Mouse (Mus musculus): ENCODE measurements around the gene Slc5a3. TPM values are rescaled to one million over a fixed set of nuclear protein-coding genes. Genes with fewer than 3 reads are reported as not detected.
"Not testable (repeated sequence)": the region's sequence is repeated elsewhere in the genome, so short reads cannot be mapped to it uniquely, and the experiment has no call there.

The Slc5a3 gene
- polyA plus RNA-seq, 1 experiment = 19.6 TPM

- no peak overlapping the region for H3K27ac ChIP-seq (ENCODE audit: insufficient read depth, low read length)
- no peak overlapping the region for H3K4me3 ChIP-seq (ENCODE audit: insufficient read depth, low read length)
- TF ChIP-seq CTCF (IDR thresholded peaks at IDR 0.05; ENCODE audit: borderline replicate concordance, insufficient read depth, low read length) (no peak), POLR2A (IDR thresholded peaks at IDR 0.05; ENCODE audit: low read depth, low read length) (no peak)
- no peaks in the 10 kb centered on the region for H3K4me1 ChIP-seq (ENCODE audit: control insufficient read depth, insufficient read depth, low read length)
These were observed 41.5 kb downstream of the Slc5a3 start for GRCm38 (mm10) chr16:92099598-92099997.

DNA sequence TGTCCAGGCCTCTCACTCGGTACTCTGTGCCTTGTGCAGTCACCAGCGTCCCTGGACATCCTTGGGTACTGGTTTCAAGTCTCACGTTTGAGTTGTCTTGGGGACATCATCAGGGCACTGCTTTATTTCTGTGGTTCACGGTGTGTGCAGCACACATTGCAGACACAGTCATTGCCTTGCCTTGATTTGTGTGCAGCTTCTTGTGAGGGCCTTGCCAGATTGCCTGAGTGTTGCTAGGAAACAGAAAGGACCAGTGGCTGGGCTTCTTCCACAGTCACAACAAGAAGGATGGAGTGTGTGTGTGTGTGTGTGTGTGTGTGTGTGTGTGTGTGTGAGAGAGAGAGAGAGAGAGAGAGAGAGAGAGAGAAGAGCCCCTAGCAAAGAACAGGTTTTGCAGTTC lies 42.0 kb downstream of the Slc5a3 start:
- H3K4me1 ChIP-seq (ENCODE audit: control insufficient read depth, insufficient read depth, low read length) = no peaks in the 10 kb centered on the region
- H3K4me3 ChIP-seq (ENCODE audit: insufficient read depth, low read length) = no peak overlapping the region
- H3K27ac ChIP-seq (ENCODE audit: insufficient read depth, low read length) = no peak overlapping the region
- TF ChIP-seq CTCF (IDR thresholded peaks at IDR 0.05; ENCODE audit: borderline replicate concordance, insufficient read depth, low read length) (no peak), POLR2A (IDR thresholded peaks at IDR 0.05; ENCODE audit: low read depth, low read length) (no peak)

DNA sequence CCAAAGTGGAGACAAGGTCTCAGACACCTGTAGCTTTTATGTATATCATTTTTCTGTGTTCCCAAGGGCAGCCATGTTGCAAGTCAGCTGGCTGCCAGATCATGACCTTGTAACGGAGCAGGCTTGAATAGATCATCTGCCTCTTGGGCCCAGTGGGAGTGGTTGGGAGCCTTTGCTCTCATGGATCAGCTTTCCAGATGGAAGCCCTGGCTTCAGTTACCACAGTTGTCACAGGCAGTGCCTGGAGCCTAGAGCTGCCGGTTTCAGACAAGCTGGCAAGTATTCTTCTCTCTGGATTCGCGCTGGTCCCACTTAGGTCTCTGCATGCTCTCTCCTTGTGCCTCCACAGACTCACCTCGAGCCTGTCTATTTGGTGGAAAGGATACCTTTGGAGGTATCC lies 44.0 kb downstream of the Slc5a3 start:
- H3K4me3 ChIP-seq (ENCODE audit: insufficient read depth, low read length) = no peak overlapping the region
- TF ChIP-seq CTCF (IDR thresholded peaks at IDR 0.05; ENCODE audit: borderline replicate concordance, insufficient read depth, low read length) (no peak), POLR2A (IDR thresholded peaks at IDR 0.05; ENCODE audit: low read depth, low read length) (no peak)
- H3K27ac ChIP-seq (ENCODE audit: insufficient read depth, low read length) = no peak overlapping the region
- no peaks in the 10 kb centered on the region for H3K4me1 ChIP-seq (ENCODE audit: control insufficient read depth, insufficient read depth, low read length)

DNA sequence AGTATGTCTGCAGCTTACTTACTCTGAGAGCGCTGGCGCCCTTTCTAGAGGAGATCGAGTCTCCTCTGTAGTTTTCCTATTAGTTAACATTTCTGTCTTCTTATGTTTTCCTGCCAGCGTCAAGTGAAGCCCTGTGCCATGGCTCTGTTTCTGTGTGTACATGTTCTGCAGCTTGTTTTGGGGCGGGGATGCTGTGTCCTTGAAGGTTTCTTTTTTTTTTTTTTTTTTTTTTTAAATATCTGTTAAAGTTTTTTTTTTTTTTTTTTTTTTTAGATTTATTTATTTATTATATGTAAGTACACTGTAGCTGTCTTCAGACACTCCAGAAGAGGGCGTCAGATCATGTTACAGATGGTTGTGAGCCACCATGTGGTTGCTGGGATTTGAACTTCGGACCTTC lies 44.8 kb downstream of the Slc5a3 start:
- H3K4me1 ChIP-seq (ENCODE audit: control insufficient read depth, insufficient read depth, low read length); H3K27ac ChIP-seq (ENCODE audit: insufficient read depth, low read length); H3K4me3 ChIP-seq (ENCODE audit: insufficient read depth, low read length): not testable (repeated sequence)

DNA sequence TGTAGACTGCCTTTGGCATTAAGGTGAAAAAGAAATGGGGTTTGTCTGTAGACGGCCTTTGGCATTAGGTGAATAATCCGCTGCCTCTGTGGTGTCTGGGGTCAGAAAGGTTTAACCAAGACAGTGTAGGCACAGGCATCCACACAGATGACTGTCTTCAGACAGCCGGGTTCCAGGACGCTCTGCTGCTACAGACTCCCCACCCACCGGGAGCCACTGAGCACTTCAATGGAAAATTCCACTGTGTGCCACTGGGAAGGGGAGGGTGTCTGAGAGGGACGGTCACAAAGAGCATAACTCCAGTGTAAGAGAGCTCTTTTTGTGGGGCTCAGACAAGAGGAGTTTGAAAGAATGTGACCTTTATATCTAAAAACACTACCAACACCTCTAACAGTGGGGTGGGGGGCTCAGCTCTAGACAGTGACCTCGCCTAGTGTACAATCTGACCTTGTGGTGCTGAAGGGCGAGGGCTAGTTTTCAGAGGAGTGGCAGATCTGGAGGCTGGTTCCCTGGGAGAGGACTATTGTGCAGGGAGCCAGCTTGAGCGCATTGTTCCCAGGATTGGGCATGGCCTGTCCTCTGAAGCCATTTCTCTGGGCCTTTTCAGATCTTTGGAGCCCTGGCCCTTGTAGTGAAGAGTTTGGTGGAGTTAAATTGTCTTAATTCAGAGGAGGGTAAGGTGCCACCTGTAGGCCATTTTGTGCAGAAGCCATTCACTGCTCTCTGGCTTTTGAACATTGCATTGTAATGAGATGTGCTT lies 45.6 kb downstream of the Slc5a3 start:
- no peak for TF ChIP-seq POLR2A (IDR thresholded peaks at IDR 0.05; ENCODE audit: low read depth, low read length)
- no peak for TF ChIP-seq CTCF (IDR thresholded peaks at IDR 0.05; ENCODE audit: borderline replicate concordance, insufficient read depth, low read length)
- H3K4me1 ChIP-seq (ENCODE audit: control insufficient read depth, insufficient read depth, low read length) = no peaks in the 10 kb centered on the region
- H3K4me3 ChIP-seq (ENCODE audit: insufficient read depth, low read length) = no peak overlapping the region

DNA sequence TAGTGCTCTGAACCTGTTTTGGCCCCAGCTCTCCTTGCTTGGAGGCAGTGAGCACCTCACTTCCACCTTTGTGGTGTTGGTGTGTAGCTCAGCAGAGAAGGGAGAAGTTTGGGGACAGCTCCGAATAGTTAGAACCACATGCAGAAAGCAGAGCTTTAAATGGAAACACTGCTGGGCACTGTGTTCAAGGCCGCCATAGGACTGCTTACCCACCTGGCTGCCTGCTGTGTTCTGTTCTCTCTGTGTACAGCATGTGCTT lies 46.1 kb downstream of the Slc5a3 start:
- H3K4me3 ChIP-seq (ENCODE audit: insufficient read depth, low read length) = no peak overlapping the region
- TF ChIP-seq CTCF (IDR thresholded peaks at IDR 0.05; ENCODE audit: borderline replicate concordance, insufficient read depth, low read length) = no peak
- no peak for TF ChIP-seq POLR2A (IDR thresholded peaks at IDR 0.05; ENCODE audit: low read depth, low read length)

More for the DNA sequence above, 45.6 kb downstream of the Slc5a3 start:
- no peak overlapping the region for H3K27ac ChIP-seq (ENCODE audit: insufficient read depth, low read length)

DNA sequence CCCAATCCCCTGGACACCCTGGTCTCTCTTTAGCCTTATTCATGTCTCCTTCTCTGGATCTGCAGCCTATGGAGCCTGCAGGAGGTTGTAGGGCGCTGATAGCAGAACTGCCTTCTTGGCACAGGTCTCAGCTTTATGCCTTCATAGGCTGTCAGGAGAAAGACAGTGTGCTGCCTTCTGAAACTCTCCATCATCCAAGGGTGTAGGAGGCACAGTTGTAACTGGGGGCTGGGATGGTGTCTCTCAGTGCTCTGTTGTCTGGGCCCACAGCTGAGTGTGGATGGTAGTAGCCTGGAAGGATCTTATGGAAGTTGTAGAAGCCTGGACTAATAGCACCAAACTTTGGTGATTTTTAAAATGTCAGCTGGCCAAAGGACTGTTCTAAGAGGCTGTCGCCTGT lies 46.8 kb downstream of the Slc5a3 start:
- TF ChIP-seq CTCF (IDR thresholded peaks at IDR 0.05; ENCODE audit: borderline replicate concordance, insufficient read depth, low read length) (no peak), POLR2A (IDR thresholded peaks at IDR 0.05; ENCODE audit: low read depth, low read length) (no peak)
- Histone ChIP-seq H3K4me1 (ENCODE audit: control insufficient read depth, insufficient read depth, low read length) (no peaks in the 10 kb centered on the region), H3K27ac (ENCODE audit: insufficient read depth, low read length) (no peak overlapping the region), H3K4me3 (ENCODE audit: insufficient read depth, low read length) (no peak overlapping the region)

More for the DNA sequence above, 46.1 kb downstream of the Slc5a3 start:
- Histone ChIP-seq H3K4me1 (ENCODE audit: control insufficient read depth, insufficient read depth, low read length) (no peaks in the 10 kb centered on the region), H3K27ac (ENCODE audit: insufficient read depth, low read length) (no peak overlapping the region)

DNA sequence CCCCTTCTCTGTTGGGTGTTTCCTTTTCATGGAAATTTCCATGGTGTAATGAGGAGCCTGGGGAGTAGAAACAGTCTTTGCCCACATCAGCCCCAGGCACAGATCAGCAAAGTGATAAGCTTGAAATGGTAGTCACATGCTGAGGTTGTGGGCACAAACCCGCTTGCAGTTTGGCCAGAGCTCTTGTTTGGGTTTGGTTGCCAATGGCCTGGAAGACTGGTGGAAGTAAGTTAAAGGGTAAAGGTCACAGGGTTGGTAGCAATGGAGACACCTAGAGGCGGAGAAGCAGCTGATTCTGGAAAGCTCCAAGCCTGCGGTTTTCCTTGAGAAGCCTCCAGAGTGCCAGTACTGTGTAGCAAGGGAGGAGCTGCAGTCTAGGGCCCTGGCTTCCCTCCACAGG lies 47.5 kb downstream of the Slc5a3 start:
- Histone ChIP-seq H3K4me1 (ENCODE audit: control insufficient read depth, insufficient read depth, low read length) (no peaks in the 10 kb centered on the region), H3K27ac (ENCODE audit: insufficient read depth, low read length) (no peak overlapping the region), H3K4me3 (ENCODE audit: insufficient read depth, low read length) (no peak overlapping the region)
- TF ChIP-seq CTCF (IDR thresholded peaks at IDR 0.05; ENCODE audit: borderline replicate concordance, insufficient read depth, low read length) (no peak), POLR2A (IDR thresholded peaks at IDR 0.05; ENCODE audit: low read depth, low read length) (no peak)

DNA sequence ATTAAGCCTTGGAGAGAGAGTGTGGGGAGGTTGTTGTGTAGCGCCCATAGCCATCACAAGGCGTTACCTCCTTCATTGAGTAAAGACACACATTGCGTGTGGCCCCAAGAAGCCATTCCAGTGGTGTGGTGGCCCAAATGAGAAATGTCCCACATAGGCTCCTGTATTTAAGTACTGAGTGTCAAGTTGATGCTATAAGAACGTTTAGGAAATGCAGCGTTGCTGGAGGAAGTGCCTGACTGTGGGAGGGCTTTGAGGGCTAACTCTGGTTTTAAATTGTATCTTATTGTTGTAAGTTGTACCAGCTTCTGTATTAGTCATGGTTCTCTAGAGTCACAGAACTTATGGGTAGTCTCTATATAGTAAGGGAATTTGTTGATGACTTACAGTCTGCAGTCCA lies 49.2 kb downstream of the Slc5a3 start:
- no peak overlapping the region for H3K27ac ChIP-seq (ENCODE audit: insufficient read depth, low read length)
- no peak overlapping the region for H3K4me3 ChIP-seq (ENCODE audit: insufficient read depth, low read length)
- H3K4me1 ChIP-seq (ENCODE audit: control insufficient read depth, insufficient read depth, low read length) = no peaks in the 10 kb centered on the region
- no peak for TF ChIP-seq POLR2A (IDR thresholded peaks at IDR 0.05; ENCODE audit: low read depth, low read length)
- TF ChIP-seq CTCF (IDR thresholded peaks at IDR 0.05; ENCODE audit: borderline replicate concordance, insufficient read depth, low read length) = no peak

GRCm38 (mm10) chr16:92114706-92115241 lies 56.7 kb downstream of the Slc5a3 start:
- H3K27ac ChIP-seq (ENCODE audit: insufficient read depth, low read length) = no peak overlapping the region

More at GRCm38 (mm10) chr16:92114706-92115241, 56.7 kb downstream of the Slc5a3 start:
- TF ChIP-seq POLR2A (IDR thresholded peaks at IDR 0.05; ENCODE audit: low read depth, low read length) = no peak
- TF ChIP-seq CTCF (IDR thresholded peaks at IDR 0.05; ENCODE audit: borderline replicate concordance, insufficient read depth, low read length) = no peak
- H3K4me3 ChIP-seq (ENCODE audit: insufficient read depth, low read length) = no peak overlapping the region
- H3K4me1 ChIP-seq (ENCODE audit: control insufficient read depth, insufficient read depth, low read length) = peaks cover 14% of the 10 kb centered on the region
